Mouse (Mus musculus): ENCODE data around the gene Kcnk5. TPM values are rescaled to one million over a fixed set of nuclear protein-coding genes. Genes with fewer than 3 reads are reported as not detected.

The Kcnk5 gene
- polyA plus RNA-seq, 1 experiment = 1.6 TPM

- H3K4me1 ChIP-seq (ENCODE audit: control insufficient read depth) = peaks cover 24% of the 10 kb centered on the region
- no peak overlapping the region for H3K4me3 ChIP-seq (replicated peaks)
- no peaks in the 10 kb centered on the region for H3K27me3 ChIP-seq (ENCODE audit: control insufficient read depth)
- H3K9me3 ChIP-seq (ENCODE audit: control insufficient read depth, low read length) = no peaks in the 10 kb centered on the region
- TF ChIP-seq GATA1 (IDR thresholded peaks at IDR 0.05; ENCODE audit: low read length) (no peak), TAL1 (IDR thresholded peaks at IDR 0.05; ENCODE audit: low read length) (no peak)
- no peaks in the 10 kb centered on the region for H3K36me3 ChIP-seq (ENCODE audit: control insufficient read depth)
Measured at GRCm38 (mm10) chr14:20205747-20206146, 24.1 kb upstream of the Kcnk5 start.

- no peaks in the 10 kb centered on the region for H3K27me3 ChIP-seq (ENCODE audit: control insufficient read depth)
- H3K4me3 ChIP-seq (replicated peaks) = no peak overlapping the region
- H3K36me3 ChIP-seq (ENCODE audit: control insufficient read depth) = no peaks in the 10 kb centered on the region
- peaks cover 4% of the 10 kb centered on the region for H3K4me1 ChIP-seq (ENCODE audit: control insufficient read depth)
- H3K9me3 ChIP-seq (ENCODE audit: control insufficient read depth, low read length) = no peaks in the 10 kb centered on the region
- TF ChIP-seq TAL1 (IDR thresholded peaks at IDR 0.05; ENCODE audit: low read length) (no peak), GATA1 (IDR thresholded peaks at IDR 0.05; ENCODE audit: low read length) (no peak)
Measured at GRCm38 (mm10) chr14:20203301-20203700, 21.7 kb upstream of the Kcnk5 start.

- TF ChIP-seq TAL1 (IDR thresholded peaks at IDR 0.05; ENCODE audit: low read length) (no peak), GATA1 (IDR thresholded peaks at IDR 0.05; ENCODE audit: low read length) (no peak)
- no peaks in the 10 kb centered on the region for H3K27me3 ChIP-seq (ENCODE audit: control insufficient read depth)
Measured at GRCm38 (mm10) chr14:20202655-20203181, 21.1 kb upstream of the Kcnk5 start.

GRCm38 (mm10) chr14:20201066-20201683, 19.6 kb upstream of the Kcnk5 start:
- Histone ChIP-seq H3K4me3 (replicated peaks) (no peak overlapping the region), H3K9me3 (ENCODE audit: control insufficient read depth, low read length) (no peaks in the 10 kb centered on the region), H3K27me3 (ENCODE audit: control insufficient read depth) (no peaks in the 10 kb centered on the region), H3K36me3 (ENCODE audit: control insufficient read depth) (no peaks in the 10 kb centered on the region), H3K4me1 (ENCODE audit: control insufficient read depth) (no peaks in the 10 kb centered on the region)
- no peak for TF ChIP-seq TAL1 (IDR thresholded peaks at IDR 0.05; ENCODE audit: low read length)
- TF ChIP-seq GATA1 (IDR thresholded peaks at IDR 0.05; ENCODE audit: low read length) = no peak

More at GRCm38 (mm10) chr14:20202655-20203181, 21.1 kb upstream of the Kcnk5 start:
- Histone ChIP-seq H3K4me3 (replicated peaks) (no peak overlapping the region), H3K9me3 (ENCODE audit: control insufficient read depth, low read length) (no peaks in the 10 kb centered on the region), H3K36me3 (ENCODE audit: control insufficient read depth) (no peaks in the 10 kb centered on the region), H3K4me1 (ENCODE audit: control insufficient read depth) (no peaks in the 10 kb centered on the region)

- H3K4me3 ChIP-seq (replicated peaks) = no peak overlapping the region
- TF ChIP-seq TAL1 (IDR thresholded peaks at IDR 0.05; ENCODE audit: low read length) = no peak
- TF ChIP-seq GATA1 (IDR thresholded peaks at IDR 0.05; ENCODE audit: low read length) = no peak
- H3K36me3 ChIP-seq (ENCODE audit: control insufficient read depth) = no peaks in the 10 kb centered on the region
- no peaks in the 10 kb centered on the region for H3K27me3 ChIP-seq (ENCODE audit: control insufficient read depth)
- H3K4me1 ChIP-seq (ENCODE audit: control insufficient read depth) = peaks cover 4% of the 10 kb centered on the region
- H3K9me3 ChIP-seq (ENCODE audit: control insufficient read depth, low read length) = no peaks in the 10 kb centered on the region
Measured at GRCm38 (mm10) chr14:20193103-20193715, 11.6 kb upstream of the Kcnk5 start.

- Histone ChIP-seq H3K27me3 (ENCODE audit: control insufficient read depth) (no peaks in the 10 kb centered on the region), H3K36me3 (ENCODE audit: control insufficient read depth) (no peaks in the 10 kb centered on the region), H3K4me1 (ENCODE audit: control insufficient read depth) (peaks cover 4% of the 10 kb centered on the region), H3K4me3 (replicated peaks) (no peak overlapping the region), H3K9me3 (ENCODE audit: control insufficient read depth, low read length) (no peaks in the 10 kb centered on the region)
- TF ChIP-seq TAL1 (IDR thresholded peaks at IDR 0.05; ENCODE audit: low read length) (no peak), GATA1 (IDR thresholded peaks at IDR 0.05; ENCODE audit: low read length) (no peak)
Measured at GRCm38 (mm10) chr14:20191136-20191735, 9.6 kb upstream of the Kcnk5 start.

GRCm38 (mm10) chr14:20189751-20190150, 8.1 kb upstream of the Kcnk5 start:
- Histone ChIP-seq H3K36me3 (ENCODE audit: control insufficient read depth) (no peaks in the 10 kb centered on the region), H3K27me3 (ENCODE audit: control insufficient read depth) (no peaks in the 10 kb centered on the region), H3K4me1 (ENCODE audit: control insufficient read depth) (peaks cover 4% of the 10 kb centered on the region), H3K4me3 (replicated peaks) (no peak overlapping the region), H3K9me3 (ENCODE audit: control insufficient read depth, low read length) (no peaks in the 10 kb centered on the region)
- TF ChIP-seq TAL1 (IDR thresholded peaks at IDR 0.05; ENCODE audit: low read length) = no peak
- no peak for TF ChIP-seq GATA1 (IDR thresholded peaks at IDR 0.05; ENCODE audit: low read length)

- TF ChIP-seq TAL1 (IDR thresholded peaks at IDR 0.05; ENCODE audit: low read length) = no peak
- TF ChIP-seq GATA1 (IDR thresholded peaks at IDR 0.05; ENCODE audit: low read length) = no peak
- Histone ChIP-seq H3K4me3 (replicated peaks) (no peak overlapping the region), H3K9me3 (ENCODE audit: control insufficient read depth, low read length) (no peaks in the 10 kb centered on the region)
Measured at GRCm38 (mm10) chr14:20185426-20185825, 3.8 kb upstream of the Kcnk5 start.

GRCm38 (mm10) chr14:20183701-20184100, 2.1 kb upstream of the Kcnk5 start:
- Histone ChIP-seq H3K4me3 (replicated peaks) (no peak overlapping the region), H3K4me1 (ENCODE audit: control insufficient read depth) (peaks cover 41% of the 10 kb centered on the region), H3K36me3 (ENCODE audit: control insufficient read depth) (peaks cover 5% of the 10 kb centered on the region), H3K9me3 (ENCODE audit: control insufficient read depth, low read length) (no peaks in the 10 kb centered on the region), H3K27me3 (ENCODE audit: control insufficient read depth) (no peaks in the 10 kb centered on the region)
- TF ChIP-seq TAL1 (IDR thresholded peaks at IDR 0.05; ENCODE audit: low read length) = no peak
- TF ChIP-seq GATA1 (IDR thresholded peaks at IDR 0.05; ENCODE audit: low read length) = no peak

More at GRCm38 (mm10) chr14:20185426-20185825, 3.8 kb upstream of the Kcnk5 start:
- peaks cover 24% of the 10 kb centered on the region for H3K4me1 ChIP-seq (ENCODE audit: control insufficient read depth)
- no peaks in the 10 kb centered on the region for H3K27me3 ChIP-seq (ENCODE audit: control insufficient read depth)
- no peaks in the 10 kb centered on the region for H3K36me3 ChIP-seq (ENCODE audit: control insufficient read depth)

Data from erythroblast, embryonic 14.5 days (primary cell).